Mouse (Mus musculus): ENCODE results near the gene Apof.

- TF ChIP-seq ELF1 (IDR thresholded peaks at IDR 0.05; ENCODE audit: low read depth, low read length): no peak
- no peak for TF ChIP-seq NRF1 (IDR thresholded peaks at IDR 0.05; ENCODE audit: insufficient read depth, low read depth, low read length, poor library complexity, severe bottlenecking)
- TF ChIP-seq USF1 (IDR thresholded peaks at IDR 0.05; ENCODE audit: low read depth, low read length): no peak
- TF ChIP-seq SMC3 (IDR thresholded peaks at IDR 0.05; ENCODE audit: low read depth, low read length): no peak
- no peak for TF ChIP-seq GABPA (IDR thresholded peaks at IDR 0.05; ENCODE audit: low read depth, low read length)
These were observed 30.3 kb downstream of the Apof start, which contains the start of gene Il23a for GRCm38 (mm10) chr10:128298702-128299171.

All from MEL (cell line).